Mouse (Mus musculus) left cerebral cortex, postnatal 14 days (tissue): ENCODE measurements at regions not wholly inside any gene's neighbourhood (a gene's known extent, or its start where the extent isn't known, plus 50 kb on each side); places are given as distances from the start of the nearest gene placed in this dataset.

Experiments
- DNase-seq, 2 experiments: peaks; one replicate each; pipeline ENCODE4 v3.0.0; 2021 to 2022; ENCODE audit warnings: low spot score in 2 of 2, mixed read lengths in 1 of 2
- intact Hi-C: fragments of 180-260 bp; cut with DNase I; formaldehyde crosslinking; loops from one replicate; pipeline ENCODE4 v1.15.1; 2025

DNA sequence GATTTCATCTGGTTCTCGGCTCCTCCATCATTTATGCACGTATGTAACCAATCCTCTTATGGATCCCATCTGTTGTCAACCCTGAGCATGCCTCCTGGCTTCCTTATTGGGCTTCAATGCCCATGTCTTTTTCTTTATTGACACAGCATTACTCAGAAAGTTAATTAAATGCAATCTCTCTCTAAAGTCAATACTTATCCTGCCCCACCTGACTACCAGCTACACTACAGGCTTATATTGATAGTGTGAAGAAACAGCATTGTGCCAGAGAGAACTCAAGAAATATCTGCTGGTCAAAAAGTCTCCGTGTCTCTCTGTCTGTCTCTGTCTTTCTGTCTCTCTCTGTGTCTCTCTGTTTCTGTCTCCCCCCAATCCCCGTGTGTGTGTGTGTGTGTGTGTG is 194.7 kb upstream of the Rfx3 start:
- DNase-seq: no peak

DNA sequence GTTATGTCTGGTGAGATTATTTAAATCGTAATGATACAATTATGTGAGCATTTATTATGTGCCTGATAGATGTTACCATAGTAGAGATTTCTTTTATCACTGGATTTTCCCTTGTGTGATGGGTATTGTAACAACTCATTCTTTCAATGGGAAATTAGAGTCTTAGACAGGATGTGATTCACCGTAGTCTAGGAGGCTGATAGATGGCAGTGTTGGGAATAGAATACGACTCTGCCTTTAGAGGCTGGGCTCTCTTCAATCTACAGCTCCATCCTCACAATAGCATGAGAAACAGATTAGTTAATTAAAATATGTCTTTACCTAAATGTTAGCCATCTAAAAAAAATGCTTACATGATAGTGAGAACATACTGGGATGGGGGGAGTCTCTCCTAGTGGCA is 192.8 kb upstream of the Rfx3 start:
- intact Hi-C loops: no loop called here
- no peak for DNase-seq

More for the DNA sequence above, 194.7 kb upstream of the Rfx3 start:
- intact Hi-C loops: no loop called here

DNA sequence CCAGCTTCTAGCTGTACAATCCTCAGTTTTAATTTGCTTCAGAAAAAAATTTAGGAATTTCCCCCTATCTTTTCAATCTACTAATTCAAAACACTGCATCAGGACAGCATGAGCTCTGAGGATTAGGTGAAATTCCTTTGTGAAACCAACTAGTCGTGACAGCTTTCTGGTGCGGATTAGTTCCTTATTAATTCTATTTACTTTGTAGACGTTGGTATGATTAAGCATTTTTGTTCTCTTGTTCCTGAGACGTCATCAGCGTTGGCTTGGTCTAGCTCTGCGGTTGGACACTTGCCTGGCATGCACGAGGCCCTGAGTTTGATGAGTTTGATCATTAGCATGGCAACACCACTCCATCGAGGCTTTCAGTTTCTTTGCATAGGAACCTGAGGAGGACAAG is 188.4 kb upstream of the Rfx3 start:
- intact Hi-C loops: no loop called here

GRCm38 (mm10) chr19:28196881-28197280 is 185.9 kb upstream of the Rfx3 start:
- intact Hi-C loops: no loop called here
- no peak for DNase-seq

More for the DNA sequence above, 188.4 kb upstream of the Rfx3 start:
- DNase-seq: no peak

GRCm38 (mm10) chr19:28192248-28192647 is 181.3 kb upstream of the Rfx3 start:
- DNase-seq: no peak
- intact Hi-C loops: no loop called here

- intact Hi-C loops: no loop called here
- DNase-seq: no peak
Measured at GRCm38 (mm10) chr19:28191428-28192116, 180.6 kb upstream of the Rfx3 start.

DNA sequence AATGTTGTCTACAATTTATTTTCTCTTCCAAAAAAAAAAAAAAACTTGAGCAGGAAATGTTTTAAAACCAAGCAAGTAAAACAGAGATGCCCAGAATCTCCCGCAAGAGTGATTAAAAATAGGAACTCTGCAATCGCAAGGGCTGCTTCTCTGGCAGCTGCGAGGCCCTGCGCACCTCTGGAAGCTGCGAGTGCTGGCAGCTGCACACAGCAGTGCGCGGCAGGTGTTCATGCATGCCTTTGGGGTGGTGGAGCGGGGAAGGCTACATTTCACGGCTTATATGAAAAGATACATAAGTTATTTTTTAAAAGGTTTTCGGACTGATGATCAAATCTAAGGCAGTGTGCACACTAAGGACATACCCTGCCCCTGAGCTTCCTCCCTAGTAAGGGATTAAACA is 179.3 kb upstream of the Rfx3 start:
- intact Hi-C loops: no loop called here
- no peak for DNase-seq

DNA sequence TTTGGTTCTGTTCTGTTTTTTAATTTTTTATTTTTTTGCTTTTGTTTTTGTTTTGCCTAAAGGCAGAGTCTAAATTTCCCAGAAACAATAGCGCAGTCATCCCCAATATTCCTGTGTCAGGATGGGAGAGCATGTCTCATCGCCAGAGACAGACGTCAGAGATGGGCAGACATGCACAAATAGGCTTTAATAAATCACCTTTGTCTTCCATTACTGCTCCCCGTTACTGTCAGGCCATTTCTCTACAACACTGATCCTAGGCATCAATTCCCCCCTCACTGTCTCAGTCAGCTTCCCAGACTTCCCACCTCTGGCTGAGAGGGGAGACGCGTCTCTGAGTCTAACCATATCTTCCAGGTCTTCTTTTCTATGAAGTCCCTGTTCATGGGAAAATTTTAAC is 177.4 kb upstream of the Rfx3 start:
- intact Hi-C loops: no loop called here

GRCm38 (mm10) chr19:28182411-28183182 is 171.6 kb upstream of the Rfx3 start:
- DNase-seq: no peak
- intact Hi-C loops: no loop called here

More for the DNA sequence above, 177.4 kb upstream of the Rfx3 start:
- no peak for DNase-seq

- intact Hi-C loops: no loop called here
- DNase-seq: no peak
Measured at GRCm38 (mm10) chr19:28181171-28181570, 170.2 kb upstream of the Rfx3 start.

GRCm38 (mm10) chr19:28178114-28178513 is 167.1 kb upstream of the Rfx3 start:
- intact Hi-C loops: no loop called here
- no peak for DNase-seq

- no peak for DNase-seq
- intact Hi-C loops: no loop called here
Measured at GRCm38 (mm10) chr19:28176821-28177220, 165.9 kb upstream of the Rfx3 start.

- intact Hi-C loops: no loop called here
- no peak for DNase-seq
Measured at GRCm38 (mm10) chr19:28171836-28172534, 161.0 kb upstream of the Rfx3 start.

DNA sequence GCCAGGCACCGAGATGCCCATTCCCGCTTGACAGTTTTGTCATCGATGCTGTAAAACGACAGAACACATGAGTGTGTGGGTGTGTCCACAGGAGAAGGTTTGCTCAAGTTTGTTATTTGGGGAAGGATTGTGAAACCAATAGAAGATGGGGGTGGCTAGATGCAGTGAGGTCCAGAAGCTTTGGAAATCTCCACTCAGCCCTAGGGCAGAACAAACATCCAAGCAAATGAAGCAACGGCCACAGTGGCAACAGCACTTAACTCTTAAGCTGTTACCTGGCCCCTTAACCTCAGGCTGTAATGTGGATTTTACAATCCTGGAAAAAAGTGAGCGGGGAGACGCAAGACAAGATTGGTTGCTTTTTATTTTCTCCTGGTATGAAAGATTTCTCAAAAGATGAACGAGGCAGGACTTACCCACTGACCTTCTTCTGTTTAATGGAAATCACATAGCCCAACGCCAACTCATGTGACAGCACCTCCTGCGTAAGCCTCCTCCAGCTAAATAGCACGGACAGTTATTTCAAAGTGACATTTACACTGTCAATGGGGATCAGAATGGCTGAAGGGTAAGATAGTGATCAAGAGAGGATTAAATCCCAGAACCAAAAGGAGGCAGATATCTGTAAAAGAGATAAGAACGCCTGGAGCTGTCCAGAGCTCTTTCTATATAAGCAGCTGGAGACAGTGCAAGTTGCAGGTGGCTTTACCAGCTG is 156.6 kb upstream of the Rfx3 start:
- intact Hi-C loops: loop anchor here (10.0 kb wide), 4 partner anchors 457 to 723 kb away; no protein-coding TSS in a partner anchor
- DNase-seq: no peak

GRCm38 (mm10) chr19:28166626-28167025 is 155.7 kb upstream of the Rfx3 start:
- no peak for DNase-seq
- intact Hi-C loops: loop anchor here (10.0 kb wide), 4 partner anchors 458 to 722 kb away; no protein-coding TSS in a partner anchor

- intact Hi-C loops: loop anchor here (10.0 kb wide), 4 partner anchors 459 to 721 kb away; no protein-coding TSS in a partner anchor
- DNase-seq: peak; percentile 79 to 83
Measured at GRCm38 (mm10) chr19:28165901-28166361, 155.0 kb upstream of the Rfx3 start.

GRCm38 (mm10) chr19:28163195-28163594 is 152.2 kb upstream of the Rfx3 start:
- no peak for DNase-seq
- intact Hi-C loops: loop anchor here (10.0 kb wide), 4 partner anchors 462 to 718 kb away; no protein-coding TSS in a partner anchor

GRCm38 (mm10) chr19:28160582-28160981 is 149.6 kb upstream of the Rfx3 start:
- no peak for DNase-seq
- intact Hi-C loops: loop anchor here (10.0 kb wide), 4 partner anchors 464 to 716 kb away; no protein-coding TSS in a partner anchor

- peak; percentile 9 to 10 for DNase-seq
- intact Hi-C loops: no loop called here
Measured at GRCm38 (mm10) chr19:28157196-28157595, 146.2 kb upstream of the Rfx3 start.
